Mouse (Mus musculus) adrenal gland, postnatal 25 days (tissue): ENCODE measurements around the gene Lcn3. TPM values are rescaled to one million over a fixed set of nuclear protein-coding genes. Genes with fewer than 3 reads are reported as not detected.
"Not testable (repeated sequence)": the region's sequence is repeated elsewhere in the genome, so short reads cannot be mapped to it uniquely, and the experiment has no call there.

Experiments used
- DNase-seq: peaks from one replicate; pipeline ENCODE4 v3.0.0; 2021; ENCODE audit warnings: mixed read lengths
- long read RNA-seq: library from polyadenylated mRNA; stranded (forward); transcript quantifications from one replicate; pipeline ENCODE4 v2.0.0, GENCODE M21; 2021
- total RNA-seq: library from RNA; stranded (reverse); gene quantifications from 2 replicates; pipeline ENCODE4 v1.2.3, GENCODE M21; 2021

Lcn3 gene
- not detected in 2 replicates for total RNA-seq
- long read RNA-seq, result 0 reads

- DNase-seq, result no peak
Measured at GRCm38 (mm10) chr2:25765269-25765668, at the start of gene Lcn3. Gene Lcn3, plus strand, starts transcription at chr2:25765569.

GRCm38 (mm10) chr2:25717222-25717621 is 48.1 kb upstream of the Lcn3 start:
- no peak for DNase-seq

- DNase-seq, result no peak
Measured at GRCm38 (mm10) chr2:25733199-25733930, 32.0 kb upstream of the Lcn3 start.

GRCm38 (mm10) chr2:25736709-25737108 is 28.7 kb upstream of the Lcn3 start, which contains the start of gene Obp2b:
Gene Obp2b, plus strand, starts transcription at chr2:25737009.
- not testable (repeated sequence) for DNase-seq

GRCm38 (mm10) chr2:25741671-25742070 is 23.7 kb upstream of the Lcn3 start:
- no peak for DNase-seq

GRCm38 (mm10) chr2:25754201-25754600 is 11.2 kb upstream of the Lcn3 start:
- DNase-seq, result no peak

- no peak for DNase-seq
Measured at GRCm38 (mm10) chr2:25758064-25758625, 7.2 kb upstream of the Lcn3 start.

- no peak for DNase-seq
Measured at GRCm38 (mm10) chr2:25767764-25768163, 2.4 kb downstream of the Lcn3 start.

GRCm38 (mm10) chr2:25773507-25773906 is 8.1 kb downstream of the Lcn3 start:
- DNase-seq, result peak; percentile 11

- no peak for DNase-seq
Measured at GRCm38 (mm10) chr2:25774640-25775039, 9.3 kb downstream of the Lcn3 start.

- DNase-seq, result peak; percentile 9
Measured at GRCm38 (mm10) chr2:25775991-25776390, 10.6 kb downstream of the Lcn3 start.

- no peak for DNase-seq
Measured at GRCm38 (mm10) chr2:25776717-25777116, 11.3 kb downstream of the Lcn3 start, which contains the start of gene Lcn11. Gene Lcn11, plus strand, starts transcription at chr2:25777017.

GRCm38 (mm10) chr2:25779076-25779475 is 13.7 kb downstream of the Lcn3 start:
- DNase-seq, result no peak

GRCm38 (mm10) chr2:25780921-25781320 is 15.6 kb downstream of the Lcn3 start:
- no peak for DNase-seq

GRCm38 (mm10) chr2:25781957-25782356 is 16.6 kb downstream of the Lcn3 start, which contains the start of gene Gm13539:
Gene Gm13539, plus strand, starts transcription at chr2:25782257.
- DNase-seq, result no peak

- DNase-seq, result no peak
Measured at GRCm38 (mm10) chr2:25785573-25786322, 20.4 kb downstream of the Lcn3 start.

GRCm38 (mm10) chr2:25789092-25789491 is 23.7 kb downstream of the Lcn3 start:
- DNase-seq, result no peak

GRCm38 (mm10) chr2:25797635-25798034 is 32.3 kb downstream of the Lcn3 start:
- DNase-seq, result no peak

- no peak for DNase-seq
Measured at GRCm38 (mm10) chr2:25798065-25798464, 32.7 kb downstream of the Lcn3 start.

- DNase-seq, result no peak
Measured at GRCm38 (mm10) chr2:25811711-25812110, 46.3 kb downstream of the Lcn3 start.

- DNase-seq, result no peak
Measured at GRCm38 (mm10) chr2:25813364-25813763, 48.0 kb downstream of the Lcn3 start.

GRCm38 (mm10) chr2:25815748-25816147 is 50.4 kb downstream of the Lcn3 start, which contains the start of gene Glt6d1:
Gene Glt6d1, minus strand, starts transcription at chr2:25815848.
- DNase-seq, result not testable (repeated sequence)
